Mouse (Mus musculus) kidney, adult 11 months (tissue): ENCODE measurements around the gene Hs3st1.
A peak's percentile ranks its signal among the peaks of the same experiment; 100 is the strongest.
"Not testable (repeated sequence)": the region's sequence is repeated elsewhere in the genome, so short reads cannot be mapped to it uniquely, and the experiment has no call there.

Experiments
- DNase-seq: peaks from one replicate; pipeline ENCODE4 v3.0.0; 2022

Hs3st1 gene

DNA sequence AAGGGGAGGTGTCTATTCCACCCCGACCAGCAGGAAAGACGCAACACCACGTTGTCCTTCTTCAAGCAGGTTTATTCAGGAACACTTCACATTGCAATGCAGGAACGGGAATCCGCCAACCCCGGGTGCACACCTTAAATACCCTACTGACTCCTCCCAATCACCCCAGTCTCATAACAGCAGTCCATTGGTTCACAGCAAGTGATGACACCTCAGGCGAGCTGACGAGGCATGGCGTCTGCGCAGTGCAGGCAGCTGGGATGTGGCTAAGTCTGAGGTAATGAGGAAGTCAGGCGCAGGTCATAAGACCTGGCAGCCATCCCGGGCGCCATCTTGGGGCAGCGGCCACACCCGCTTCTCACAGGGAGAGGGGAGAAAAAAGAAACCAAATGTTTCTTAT, at the start of gene Hs3st1:
Gene Hs3st1 (minus strand): TSS at position 101 of the 400 bp plus-strand sequence.
- not testable (repeated sequence) for DNase-seq

DNA sequence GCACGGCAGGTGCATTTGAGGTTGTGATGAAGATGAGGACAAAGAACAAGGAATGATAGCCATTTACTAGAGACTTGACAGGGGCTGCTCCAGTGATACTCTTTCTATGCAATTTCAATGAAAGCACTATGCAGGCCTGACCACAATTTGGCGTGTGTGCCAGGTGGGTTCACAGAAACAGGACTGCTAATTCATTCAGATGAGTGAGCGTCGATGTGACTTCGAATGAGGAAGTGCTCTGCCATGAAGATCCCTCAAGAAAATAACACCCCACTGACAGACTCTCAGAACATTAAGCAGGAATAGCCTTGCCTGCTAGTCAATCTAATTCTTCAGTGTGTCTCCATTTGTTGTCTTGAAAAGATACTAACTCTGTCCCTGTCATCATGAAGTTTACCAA, 49.4 kb upstream of the Hs3st1 start:
- DNase-seq = no peak

DNA sequence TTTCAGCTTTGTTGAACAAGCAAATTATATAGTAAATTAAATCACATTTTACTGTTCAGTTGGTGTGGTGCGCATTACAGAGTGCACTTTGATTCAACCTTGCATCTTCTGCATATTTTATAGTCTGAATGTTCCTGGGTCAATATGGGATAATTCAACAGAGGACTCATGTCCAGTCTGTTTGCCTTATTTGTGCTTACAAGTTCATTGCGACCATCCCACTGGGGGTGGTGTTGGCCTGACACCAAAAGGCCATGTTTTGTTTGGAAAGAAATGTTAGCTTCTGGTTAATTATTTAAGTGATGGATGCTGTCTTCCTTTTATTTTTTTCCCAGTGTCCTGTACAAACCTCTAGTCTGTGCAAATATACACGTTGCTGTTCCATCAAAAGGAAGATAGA, 48.7 kb upstream of the Hs3st1 start:
- DNase-seq = no peak

DNA sequence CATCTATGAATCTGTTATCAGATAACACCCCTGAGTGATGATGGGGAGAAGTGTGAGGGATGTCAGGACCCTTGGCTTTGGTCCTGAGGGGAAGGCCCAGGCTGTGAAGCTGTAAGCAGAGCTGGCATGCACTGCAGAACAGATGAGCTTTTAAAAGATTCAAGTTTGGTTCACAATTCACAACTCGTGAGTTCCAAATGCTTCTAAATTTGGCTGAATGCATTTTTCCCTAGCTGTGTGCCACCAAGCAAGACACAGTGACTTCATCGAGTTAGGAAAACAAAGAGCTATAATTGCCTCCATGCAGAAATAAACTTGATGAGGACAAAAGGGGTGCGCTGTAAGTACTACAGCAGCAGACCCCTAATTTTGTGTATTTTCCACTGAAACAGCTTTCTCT, 48.2 kb upstream of the Hs3st1 start:
- no peak for DNase-seq

DNA sequence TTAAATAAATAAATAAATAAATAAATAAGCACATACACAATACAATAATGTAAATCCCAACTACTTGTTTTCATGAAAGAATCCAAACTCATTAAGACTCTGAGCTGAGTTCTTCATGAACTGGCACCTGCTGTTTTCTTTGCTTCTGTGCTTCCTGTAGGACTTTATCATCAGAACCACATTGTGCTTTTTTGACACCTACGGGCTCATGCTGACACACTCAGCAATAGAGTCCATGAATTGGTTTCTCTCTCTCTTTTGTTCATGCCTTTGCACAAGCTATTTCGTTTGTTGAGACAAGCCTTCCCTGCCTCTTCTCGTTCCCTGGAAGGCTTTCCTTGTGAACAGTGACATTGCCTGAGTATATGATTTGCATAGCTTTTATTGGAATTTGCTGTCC, 46.8 kb upstream of the Hs3st1 start:
- DNase-seq = no peak

DNA sequence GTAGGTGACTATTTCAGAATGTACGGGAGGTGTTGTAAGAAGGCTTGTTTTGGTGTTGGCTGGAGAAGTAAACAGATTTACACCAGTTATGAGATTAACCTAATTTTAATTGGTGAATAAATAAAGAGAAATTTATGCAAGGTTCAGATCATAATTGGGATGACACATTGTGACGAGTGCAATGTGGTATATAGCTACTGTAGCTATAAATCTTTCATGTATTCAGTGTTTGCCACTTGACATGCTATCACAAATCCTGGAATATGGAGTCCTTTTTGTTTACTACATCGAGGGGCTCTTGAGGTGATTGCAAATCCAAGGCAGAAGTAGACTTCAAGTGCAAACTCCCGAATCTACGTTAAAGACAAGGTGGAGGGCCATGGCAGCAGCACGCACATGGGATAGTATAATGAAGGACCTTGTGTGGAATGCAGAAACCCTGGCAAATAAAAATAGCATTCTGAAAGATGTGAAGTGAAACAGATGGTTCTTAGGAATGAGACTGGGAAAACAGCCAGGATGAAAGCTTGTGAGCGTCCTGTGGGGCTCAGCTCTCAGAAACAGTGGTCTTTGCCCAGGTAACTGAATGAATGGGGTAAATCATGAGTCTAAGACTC, 21.9 kb upstream of the Hs3st1 start:
- no peak for DNase-seq

DNA sequence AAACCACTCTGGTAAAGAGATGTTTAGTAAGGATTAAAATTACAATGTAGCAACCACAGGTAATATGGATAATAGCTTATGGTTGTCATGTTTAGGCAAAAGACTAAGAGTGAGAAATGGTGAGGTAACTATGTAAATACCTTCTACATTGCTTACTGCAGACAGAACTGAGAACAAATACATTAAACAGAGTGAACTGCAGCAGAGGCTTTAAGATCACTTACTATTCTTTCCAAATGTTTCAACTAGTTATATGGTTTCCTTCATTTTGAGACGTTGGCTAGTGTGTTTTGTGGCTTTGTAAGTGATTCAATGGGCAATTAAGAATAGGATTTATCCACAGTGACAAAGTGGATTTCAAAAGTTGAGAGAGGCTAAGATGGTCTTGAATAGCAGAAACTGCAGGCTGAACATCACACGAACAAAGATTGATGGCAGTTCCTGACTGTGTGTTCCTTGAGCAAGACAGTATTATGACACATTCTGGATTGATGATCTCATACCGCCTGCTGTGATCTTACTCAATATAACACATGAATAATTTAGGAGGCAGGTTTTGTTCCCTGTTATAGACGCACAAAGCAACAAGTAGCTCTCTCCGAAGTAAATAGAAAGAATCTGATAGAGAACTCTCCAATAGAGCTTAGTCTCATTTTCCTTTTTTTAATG, 16.5 kb upstream of the Hs3st1 start:
- no peak for DNase-seq

DNA sequence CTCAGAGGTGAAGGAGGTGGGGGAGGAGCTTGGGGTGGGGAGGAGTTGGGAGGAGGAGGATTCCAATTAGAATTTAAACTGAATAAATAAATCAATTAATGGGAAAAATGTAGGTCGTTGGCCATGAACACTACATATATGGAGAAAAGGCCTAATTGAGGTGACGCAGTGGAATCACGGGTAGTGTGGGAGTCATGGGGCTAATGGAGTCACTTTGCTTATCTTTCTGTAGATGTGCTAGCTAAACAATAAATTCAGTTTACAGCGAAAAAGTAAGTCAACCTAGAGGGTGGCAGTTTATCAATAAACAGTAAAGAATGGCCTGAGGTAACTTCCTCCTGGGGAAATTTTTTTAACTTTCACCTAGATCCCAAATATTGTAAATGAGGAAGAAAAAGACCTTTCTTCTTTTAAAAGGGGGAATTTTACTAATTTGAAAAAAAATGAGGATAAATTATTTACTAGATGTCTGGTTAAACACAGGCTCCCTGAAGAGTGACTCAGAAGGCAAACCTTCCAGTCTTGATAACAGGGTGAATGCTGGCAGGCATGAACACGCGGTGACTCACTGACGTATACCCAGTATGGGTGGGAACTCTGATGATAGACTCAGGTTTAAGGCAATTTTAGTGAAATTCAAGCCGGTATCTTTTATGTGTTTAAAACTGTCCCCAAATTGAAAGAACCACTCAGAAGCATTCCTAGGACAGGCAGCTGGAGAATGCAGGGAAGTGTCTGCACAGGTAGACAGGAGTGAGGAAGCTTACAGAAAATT, 6.6 kb upstream of the Hs3st1 start:
- DNase-seq = no peak

DNA sequence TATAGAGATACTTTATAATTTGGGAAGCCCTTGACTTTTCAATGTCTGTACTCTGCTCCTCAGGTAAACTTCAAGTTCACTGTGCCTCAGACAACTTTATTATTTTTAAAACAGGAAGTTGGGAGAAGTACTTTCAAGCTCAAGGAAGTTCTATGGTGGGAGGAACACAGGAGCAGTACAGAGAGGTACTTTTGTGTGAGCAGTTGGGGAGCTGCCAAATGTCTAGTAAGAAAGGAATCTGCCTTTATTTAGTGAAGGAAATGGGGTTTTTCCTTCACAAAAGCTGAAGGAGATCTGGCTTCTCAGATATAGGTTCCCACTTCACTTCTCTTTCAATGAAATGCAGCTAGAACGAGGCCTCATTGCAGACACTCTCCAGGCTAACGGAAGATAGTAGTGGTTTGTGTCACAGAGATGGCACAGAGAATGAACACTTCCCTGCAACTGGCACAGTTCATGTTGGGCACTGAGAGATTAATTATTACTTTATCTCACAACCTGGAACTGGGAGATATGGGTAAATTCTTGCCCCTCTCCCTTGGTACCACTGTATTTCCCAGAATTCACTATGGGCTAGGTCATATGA, 3.7 kb upstream of the Hs3st1 start:
- no peak for DNase-seq

DNA sequence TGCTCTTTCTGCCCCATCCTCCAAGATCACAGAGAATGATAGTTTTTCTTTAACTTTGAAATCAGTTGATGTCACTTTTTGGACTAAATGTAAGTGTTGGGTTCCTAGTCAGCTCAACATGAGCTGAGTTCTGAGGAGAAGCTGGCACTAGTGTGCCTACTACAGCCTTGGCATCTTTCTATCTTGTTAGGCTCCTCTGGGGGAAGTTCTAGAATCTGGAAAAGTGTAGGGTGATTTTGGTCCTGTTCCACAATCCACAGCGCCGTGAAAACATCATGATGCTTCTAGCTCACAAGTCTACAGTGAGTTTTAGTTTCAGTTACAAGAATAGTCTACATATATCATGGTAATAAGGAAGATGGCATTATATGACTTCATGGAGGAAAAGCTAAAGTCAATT, 18.4 kb downstream of the Hs3st1 start:
- no peak for DNase-seq

DNA sequence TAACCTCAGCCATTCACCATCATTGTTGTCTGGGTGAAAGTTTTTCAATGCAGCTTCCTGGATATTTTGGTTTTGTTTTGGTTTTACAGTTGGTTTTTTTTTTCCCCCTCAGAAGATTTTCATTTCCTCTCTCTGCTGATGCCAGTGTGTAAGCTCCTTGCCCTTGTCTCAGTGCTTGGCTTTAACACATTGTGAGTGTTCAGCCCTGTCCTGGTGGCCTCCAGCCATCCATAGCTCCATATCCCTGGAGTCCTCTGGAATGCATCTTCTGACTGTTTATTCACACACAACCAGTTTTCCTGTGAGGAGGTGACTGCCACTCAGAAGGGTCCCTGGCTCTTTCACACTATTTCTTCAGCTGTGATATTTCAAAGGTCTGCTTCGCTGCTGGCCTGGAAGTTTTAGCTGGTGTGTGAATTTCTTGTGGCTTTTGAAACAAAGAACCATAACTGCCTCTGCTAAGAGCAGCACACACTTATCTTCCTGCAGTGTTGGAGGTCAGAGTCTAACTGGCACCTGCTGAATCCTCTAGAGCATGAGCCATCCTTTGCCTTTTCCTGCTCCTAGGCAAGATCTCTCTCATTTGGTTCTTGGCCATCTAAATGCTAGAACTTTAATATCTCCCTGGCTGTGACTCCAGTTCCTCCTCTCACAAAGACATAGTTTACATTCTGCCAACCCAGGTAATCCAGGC, 21.4 kb downstream of the Hs3st1 start:
- DNase-seq = no peak

DNA sequence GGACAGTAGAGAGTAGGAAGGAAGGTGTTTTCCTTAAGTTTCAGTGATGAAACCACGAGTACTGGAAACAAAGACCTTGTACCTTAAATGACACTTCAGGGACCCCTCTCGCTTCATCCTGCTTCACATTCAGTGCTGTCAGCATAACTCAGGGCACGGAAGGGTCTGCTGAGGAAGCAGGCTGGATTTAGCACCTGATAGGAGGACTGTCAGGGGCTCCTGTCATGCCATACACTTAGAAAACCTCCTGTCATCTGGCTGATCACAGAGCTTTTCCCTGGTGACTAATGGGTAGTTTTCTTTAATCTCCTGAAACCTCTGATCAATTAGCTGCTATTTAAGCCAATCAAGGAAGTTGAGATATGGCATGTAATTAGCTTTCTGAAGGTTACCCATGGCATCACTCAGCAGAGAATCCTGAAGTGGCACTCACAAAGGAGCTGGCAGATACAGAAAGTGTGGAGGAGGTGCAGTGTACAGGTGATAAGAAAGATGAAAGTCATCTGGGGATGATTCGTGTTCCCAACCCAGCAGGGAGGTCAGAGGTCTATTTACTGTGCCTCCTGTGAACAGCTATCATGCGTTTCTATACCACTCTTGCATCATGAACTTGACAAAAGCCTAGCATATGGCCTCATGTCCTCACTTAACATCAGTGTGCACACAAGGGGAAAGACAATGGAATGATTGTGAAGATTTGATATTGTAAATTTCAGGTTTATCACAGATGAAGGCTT, 22.1 kb downstream of the Hs3st1 start:
- no peak for DNase-seq

DNA sequence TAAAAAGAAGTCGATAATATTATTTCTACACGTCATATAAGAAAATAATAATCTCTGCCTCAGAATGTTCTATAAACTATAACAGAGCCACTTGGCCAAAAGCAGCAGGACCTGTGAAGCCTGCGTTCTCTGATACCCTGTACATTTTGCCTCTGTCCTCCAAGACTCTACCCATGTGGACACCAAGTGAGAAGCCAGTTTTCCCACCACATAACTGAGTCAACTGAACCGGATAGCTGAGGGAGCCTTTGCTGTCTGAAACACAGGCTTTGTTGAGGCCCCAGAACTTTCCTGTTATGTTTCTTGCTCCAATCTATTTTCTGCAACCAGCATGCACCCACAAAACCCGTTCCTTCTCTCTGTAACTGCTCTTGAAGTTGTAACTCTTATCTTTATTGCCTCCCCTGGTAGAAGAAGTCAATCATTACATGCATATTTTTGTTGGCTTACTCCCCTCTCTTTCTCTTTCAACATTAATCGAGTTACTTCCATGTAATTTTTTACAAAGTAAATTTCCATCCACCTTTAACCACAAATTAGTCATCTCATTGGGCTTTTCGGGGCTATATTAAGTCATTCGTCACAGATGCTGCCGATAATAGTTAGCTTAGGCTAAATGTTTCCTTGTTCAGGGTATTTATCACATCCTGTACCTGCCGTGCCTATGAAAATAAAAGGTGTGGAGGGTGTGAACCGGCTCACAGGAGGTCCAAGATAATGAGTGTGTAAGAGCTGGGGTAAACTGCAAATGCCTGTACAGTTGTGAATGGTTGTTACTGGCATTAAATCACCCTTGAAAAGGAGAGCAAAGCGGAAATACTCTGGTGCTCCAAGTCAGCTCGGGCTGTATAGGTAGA, 39.4 kb downstream of the Hs3st1 start:
- DNase-seq = no peak

DNA sequence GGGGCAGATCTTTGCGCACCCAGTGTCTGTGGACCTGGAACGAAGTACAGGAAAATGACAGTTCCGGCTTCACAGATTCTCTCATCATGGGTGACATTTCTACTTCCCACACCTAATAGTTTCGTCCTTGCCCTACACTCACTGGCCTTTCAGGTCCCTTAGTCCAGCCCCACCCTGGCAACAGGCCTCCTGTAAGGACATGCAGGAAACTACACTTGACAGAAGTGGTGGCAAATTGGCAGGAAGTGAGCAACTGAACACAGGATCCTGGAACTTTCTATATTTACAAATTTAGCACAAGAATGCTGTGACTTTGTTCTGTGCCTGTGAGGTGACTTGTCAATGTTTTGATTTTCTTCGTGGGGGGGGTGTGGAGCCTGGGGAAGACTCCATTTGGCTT, 40.1 kb downstream of the Hs3st1 start:
- peak; percentile 45 for DNase-seq

DNA sequence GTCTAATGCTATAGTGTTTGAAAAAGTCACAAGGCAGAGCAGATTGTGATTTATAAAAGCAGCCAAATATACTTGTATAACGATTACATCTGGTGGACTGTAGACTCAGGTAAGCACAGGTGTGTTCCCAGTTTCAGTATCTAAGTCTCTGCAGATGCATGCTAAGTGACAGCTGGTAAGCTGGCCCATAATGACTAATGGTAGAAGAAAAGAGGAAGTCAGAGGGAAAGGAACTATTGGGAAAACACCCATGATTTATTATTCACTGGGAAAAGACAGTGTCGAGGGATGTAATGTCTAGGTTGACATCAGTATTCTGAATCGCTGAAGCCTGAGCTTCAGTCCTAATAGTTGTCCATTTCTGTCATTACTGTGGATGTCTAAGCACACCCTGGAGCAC, 49.7 kb downstream of the Hs3st1 start:
- no peak for DNase-seq

DNA sequence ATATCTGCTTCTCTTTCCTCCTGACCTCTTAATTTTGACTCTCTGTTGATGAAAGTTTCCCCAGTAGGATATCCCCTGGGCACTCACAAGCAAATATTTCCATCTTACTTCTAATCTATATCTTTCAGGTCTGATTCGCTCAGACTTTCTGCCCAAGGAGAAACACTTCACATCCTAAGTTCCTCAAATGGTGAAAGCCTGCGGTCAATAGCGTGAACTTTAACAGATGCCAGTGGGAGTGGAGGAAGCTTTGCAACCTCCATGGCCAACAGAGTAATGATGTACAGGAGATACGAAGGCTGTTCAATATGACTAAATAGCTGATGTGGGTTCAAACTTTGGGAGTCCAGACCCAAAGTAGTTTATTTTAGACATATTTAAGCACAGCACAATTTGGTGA, 94.4 kb downstream of the Hs3st1 start:
- no peak for DNase-seq

DNA sequence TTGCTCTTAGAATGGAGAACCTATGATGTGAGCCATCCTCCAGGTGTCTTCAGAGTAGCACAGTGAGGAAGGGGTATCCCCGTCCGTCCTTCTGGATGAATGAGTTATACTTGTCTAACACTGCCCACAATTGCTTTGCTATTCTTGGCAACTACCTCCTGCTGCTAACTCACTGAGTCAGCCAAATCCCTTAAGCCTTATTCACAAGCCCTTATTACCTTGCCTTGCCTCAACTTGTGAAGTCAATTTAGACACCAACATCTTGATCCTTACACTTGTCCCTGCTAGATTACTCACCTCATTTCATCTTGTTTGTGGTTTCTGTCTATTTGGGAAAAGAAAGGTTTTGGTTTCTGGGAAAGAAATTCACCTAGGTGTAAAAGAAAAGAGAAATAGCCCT, 95.9 kb downstream of the Hs3st1 start:
- no peak for DNase-seq

DNA sequence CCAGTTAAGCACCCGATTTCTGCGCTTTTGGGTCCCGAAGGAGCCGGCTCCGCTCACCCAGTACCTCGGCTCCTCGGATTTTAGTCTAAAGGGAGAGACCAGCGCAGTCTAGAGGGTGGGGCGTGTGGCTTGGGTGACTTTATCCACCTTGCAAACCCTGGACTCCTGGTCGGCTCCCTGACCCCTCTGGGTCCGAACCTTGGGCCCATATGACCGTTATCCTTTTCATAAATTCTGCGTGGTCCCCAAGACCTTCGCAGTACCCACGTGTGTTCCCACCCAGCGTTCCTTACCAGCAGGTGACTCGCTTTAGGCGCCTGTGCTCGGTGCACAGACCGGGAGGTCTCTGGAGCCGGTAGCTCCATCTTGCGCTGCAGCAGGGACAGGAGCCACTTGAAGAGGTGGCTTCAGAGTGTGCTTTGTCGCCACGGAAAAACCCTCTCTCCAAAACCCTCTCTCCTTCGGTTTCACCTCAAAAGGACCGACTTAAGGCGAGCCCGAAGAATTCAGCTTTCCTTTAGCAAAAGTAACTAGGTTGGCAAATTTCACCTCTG, 110.4 kb downstream of the Hs3st1 start:
- DNase-seq = no peak

DNA sequence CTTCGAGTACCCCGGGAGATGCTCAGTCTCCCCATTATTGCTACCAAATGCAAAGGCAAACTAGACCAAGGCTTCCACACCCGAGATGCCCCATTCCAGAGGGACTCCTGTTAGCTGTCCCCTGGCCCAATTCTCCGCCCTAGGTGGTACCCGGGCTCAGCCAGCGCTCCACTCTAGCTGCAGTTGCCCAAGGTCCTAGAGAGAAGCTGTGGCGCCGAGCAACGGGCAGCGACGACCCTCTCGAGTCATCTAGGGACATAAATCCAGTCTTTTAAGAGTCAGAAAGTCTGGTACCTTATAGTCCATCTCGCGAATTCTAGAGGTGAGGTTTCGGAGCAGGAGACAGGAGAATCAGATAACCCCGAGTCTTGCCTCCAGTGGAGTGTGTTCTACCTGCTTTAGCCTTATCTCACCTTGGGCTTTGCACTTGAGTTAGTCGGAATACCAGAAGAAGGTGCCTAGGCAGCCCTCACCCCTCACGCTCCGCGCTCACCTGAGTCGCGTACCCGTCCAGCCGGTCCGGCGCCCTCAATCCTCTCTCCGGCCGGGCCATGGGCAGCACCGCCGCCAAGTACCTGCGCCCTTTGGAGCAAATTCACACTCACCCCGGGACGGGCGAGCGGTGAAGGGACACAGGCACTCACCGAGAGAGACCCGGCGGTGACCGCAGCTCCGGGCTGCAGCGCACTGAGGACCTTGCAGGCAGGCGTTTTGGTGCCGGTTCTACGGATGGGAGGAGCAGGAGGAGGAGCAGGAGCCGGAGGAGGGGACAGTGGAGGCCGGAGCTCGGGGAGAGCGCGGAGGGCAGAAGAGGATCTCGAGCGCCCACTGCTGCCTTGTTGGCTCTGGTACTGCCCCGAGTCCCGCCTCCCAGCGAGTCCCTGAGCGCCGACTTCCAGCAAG, 111.1 kb downstream of the Hs3st1 start:
- peak; percentile 87 for DNase-seq
